Mouse (Mus musculus) embryonic facial prominence, embryonic 15.5 days (tissue): ENCODE data around the gene Tmed1. TPM values are rescaled to one million over a fixed set of nuclear protein-coding genes. Genes with fewer than 3 reads are reported as not detected.
"Not testable (repeated sequence)": the region's sequence is repeated elsewhere in the genome, so short reads cannot be mapped to it uniquely, and the experiment has no call there.

Source experiments
- ATAC-seq: fragments of 200-750 bp; cut with Nextera tagmentation; 2 replicates; pipeline ENCODE4 v1.8.0; 2017; ENCODE audit warnings: low read depth, moderate TSS enrichment; ENCODE audit not compliant: insufficient number of reproducible peaks, low FRiP score, low TSS enrichment
- H3K27ac ChIP-seq: fragments of 300-500 bp; sonication (generic); replicated peaks from 2 replicates; pipeline ENCODE4 v1.5.1; 2015; ENCODE audit warnings: mild to moderate bottlenecking, inconsistent platforms
- H3K27me3 ChIP-seq: fragments of 300-500 bp; sonication (generic); 2 replicates; pipeline ENCODE4 v1.6.1; 2015; ENCODE audit warnings: inconsistent platforms
- H3K36me3 ChIP-seq: fragments of 300-500 bp; sonication (generic); 2 replicates; pipeline ENCODE4 v1.6.1; 2015; ENCODE audit warnings: mild to moderate bottlenecking, inconsistent platforms
- H3K4me1 ChIP-seq: fragments of 300-500 bp; sonication (generic); 2 replicates; pipeline ENCODE4 v1.6.1; 2015; ENCODE audit warnings: inconsistent platforms
- H3K4me2 ChIP-seq: fragments of 300-500 bp; sonication (generic); replicated peaks from 2 replicates; pipeline ENCODE4 v1.6.1; 2015; ENCODE audit warnings: mild to moderate bottlenecking, inconsistent platforms
- H3K4me3 ChIP-seq: fragments of 300-500 bp; sonication (generic); replicated peaks from 2 replicates; pipeline ENCODE4 v1.5.1; 2015; ENCODE audit warnings: mild to moderate bottlenecking, inconsistent platforms
- H3K9ac ChIP-seq: fragments of 300-500 bp; sonication (generic); 2 replicates; pipeline ENCODE4 v1.6.1; 2015; ENCODE audit warnings: inconsistent platforms
- H3K9me3 ChIP-seq: fragments of 300-500 bp; sonication (generic); replicated peaks from 2 replicates; pipeline ENCODE4 v1.6.1; 2016; ENCODE audit warnings: inconsistent platforms
- WGBS: fragments of 180-500 bp; shearing (Covaris S2); methylation state at CpG from one replicate; pipeline ENCODE4 v1.1.7; 2015; 5-methylcytosine and 5-hydroxymethylcytosine counted together
- polyA plus RNA-seq: library from polyadenylated mRNA; unstranded; fragments of >200 nt; fragmentation: Nextera tagmentation; extraction: Ambion mirVana; gene quantifications from 2 replicates; pipeline ENCODE4 v1.2.1, GENCODE M21; 2015

The Tmed1 gene
- polyA plus RNA-seq, 1 experiment from 2014 or later = 113 TPM

DNA sequence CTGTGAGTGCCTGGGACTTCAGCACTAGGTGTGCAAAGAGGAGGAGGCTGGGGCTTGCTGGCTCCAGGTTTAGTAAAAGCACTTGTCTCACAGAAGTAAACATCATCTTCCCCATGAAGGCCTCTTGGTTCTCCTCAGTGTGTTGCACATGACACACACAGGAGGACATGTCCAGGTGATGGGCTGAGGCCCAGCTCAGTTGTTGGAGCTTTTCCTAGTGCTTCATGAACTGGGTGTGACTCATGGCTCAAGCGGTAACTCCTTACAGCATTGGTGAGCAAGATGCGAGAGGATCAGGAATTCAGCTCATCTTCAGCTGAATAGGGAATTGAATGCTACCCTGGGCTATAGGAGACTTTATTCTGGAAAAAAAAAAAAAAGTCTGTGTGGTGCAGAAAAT is 12.4 kb downstream of the Tmed1 start:
- Histone ChIP-seq H3K36me3 (peaks cover 23% of the 10 kb centered on the region), H3K9me3 (no peaks in the 10 kb centered on the region), H3K4me1 (peaks cover 41% of the 10 kb centered on the region), H3K9ac (no peak overlapping the region), H3K27ac (peak overlapping the region; percentile 95), H3K4me3 (0 out of 2 replicates have a peak overlapping the region, but pooled peaks have one; percentile 40), H3K4me2 (peak overlapping the region; percentile 57), H3K27me3 (no peaks in the 10 kb centered on the region)
- ATAC-seq = no peak
- WGBS = 72% methylated on average over 2 of the region's 2 CpGs

DNA sequence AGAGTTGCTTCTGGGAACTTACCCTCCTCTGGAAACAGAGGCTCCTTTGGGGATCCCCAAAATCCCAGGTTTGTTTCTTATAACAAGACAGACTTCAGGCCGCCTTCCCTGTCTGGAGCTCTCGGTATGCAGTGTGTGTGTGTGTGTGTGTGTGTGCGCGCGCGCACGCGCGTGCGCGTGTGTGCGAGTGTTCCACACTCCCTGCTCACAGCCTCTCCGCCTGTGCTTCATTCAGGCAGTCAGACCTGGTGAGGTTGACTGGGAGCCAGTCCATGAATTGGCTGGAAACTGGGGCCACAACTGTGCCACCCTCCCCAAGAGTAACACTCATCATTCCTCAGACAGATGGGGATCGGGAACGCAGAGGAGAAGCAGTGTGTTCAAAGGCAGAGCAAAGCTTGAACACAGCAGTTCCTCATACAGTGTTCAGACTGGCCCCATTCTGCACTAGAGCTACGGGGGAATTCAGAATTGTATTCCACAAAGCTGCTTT is 13.0 kb downstream of the Tmed1 start:
- Histone ChIP-seq H3K9me3 (no peaks in the 10 kb centered on the region), H3K4me1 (peaks cover 45% of the 10 kb centered on the region), H3K9ac (no peak overlapping the region), H3K36me3 (peaks cover 26% of the 10 kb centered on the region), H3K4me3 (peak overlapping the region; percentile 40), H3K27ac (peak overlapping the region; percentile 95), H3K4me2 (peak overlapping the region; percentile 57), H3K27me3 (no peaks in the 10 kb centered on the region)
- 50% methylated on average over 16 of the region's 16 CpGs for WGBS
- ATAC-seq = no peak; the same call in 1 of the 2 replicates

GRCm38 (mm10) chr9:21496308-21497049 is 13.6 kb downstream of the Tmed1 start:
- H3K27ac ChIP-seq = peak overlapping the region; percentile 95
- peak overlapping the region; percentile 33 for H3K9ac ChIP-seq
- H3K4me2 ChIP-seq = peak overlapping the region; percentile 57
- ATAC-seq = peak; percentile 92
- peaks cover 46% of the 10 kb centered on the region for H3K4me1 ChIP-seq
- H3K27me3 ChIP-seq = no peaks in the 10 kb centered on the region
- H3K9me3 ChIP-seq = no peaks in the 10 kb centered on the region
- peaks cover 32% of the 10 kb centered on the region for H3K36me3 ChIP-seq
- WGBS = 39% methylated on average over 19 of the region's 19 CpGs
- H3K4me3 ChIP-seq = peak overlapping the region; percentile 40

- Histone ChIP-seq H3K27me3 (no peaks in the 10 kb centered on the region), H3K27ac (no peak overlapping the region), H3K4me1 (peaks cover 46% of the 10 kb centered on the region), H3K9me3 (no peaks in the 10 kb centered on the region), H3K9ac (no peak overlapping the region), H3K4me3 (no peak overlapping the region), H3K4me2 (peak overlapping the region; percentile 57; the same call in 1 of the 2 replicates), H3K36me3 (peaks cover 35% of the 10 kb centered on the region)
- ATAC-seq = no peak
- WGBS = 68% methylated on average over 9 of the region's 9 CpGs
Measured at GRCm38 (mm10) chr9:21494726-21495125, 15.3 kb downstream of the Tmed1 start.

- Histone ChIP-seq H3K9ac (no peak overlapping the region), H3K4me1 (peaks cover 46% of the 10 kb centered on the region)
- 62% methylated on average over 2 of the region's 2 CpGs for WGBS
Measured at GRCm38 (mm10) chr9:21493907-21494306, 16.1 kb downstream of the Tmed1 start.

GRCm38 (mm10) chr9:21490696-21491095 is 19.4 kb downstream of the Tmed1 start:
- H3K9ac ChIP-seq = no peak overlapping the region
- 90% methylated on average over 9 of the region's 9 CpGs for WGBS
- H3K9me3 ChIP-seq = no peaks in the 10 kb centered on the region
- no peak overlapping the region for H3K4me2 ChIP-seq
- peaks cover 47% of the 10 kb centered on the region for H3K36me3 ChIP-seq
- peaks cover 33% of the 10 kb centered on the region for H3K4me1 ChIP-seq
- H3K27me3 ChIP-seq = no peaks in the 10 kb centered on the region
- H3K4me3 ChIP-seq = no peak overlapping the region
- ATAC-seq = no peak
- H3K27ac ChIP-seq = no peak overlapping the region

More at GRCm38 (mm10) chr9:21493907-21494306, 16.1 kb downstream of the Tmed1 start:
- Histone ChIP-seq H3K4me2 (no peak overlapping the region), H3K27ac (no peak overlapping the region), H3K4me3 (no peak overlapping the region), H3K9me3 (no peaks in the 10 kb centered on the region), H3K36me3 (peaks cover 33% of the 10 kb centered on the region), H3K27me3 (no peaks in the 10 kb centered on the region)
- no peak for ATAC-seq

DNA sequence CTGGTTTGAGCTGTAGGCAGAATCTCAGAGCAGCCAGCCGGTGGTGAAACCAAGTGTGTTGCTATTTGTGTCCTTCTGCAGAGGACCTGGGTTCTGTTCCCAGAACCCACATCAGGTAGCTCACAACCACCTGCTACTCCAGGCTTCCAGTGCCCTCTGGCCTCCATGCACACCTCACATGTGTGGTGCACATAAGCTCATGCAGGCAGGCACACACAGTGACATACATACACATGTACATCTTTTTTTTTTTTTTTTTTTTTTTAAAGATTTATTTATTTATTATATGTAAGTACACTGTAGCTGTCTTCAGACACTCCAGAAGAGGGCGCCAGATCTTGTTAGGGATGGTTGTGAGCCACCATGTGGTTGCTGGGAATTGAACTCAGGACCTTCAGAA is 21.8 kb downstream of the Tmed1 start:
- H3K27me3 ChIP-seq, H3K4me3 ChIP-seq, H3K27ac ChIP-seq, ATAC-seq, H3K9ac ChIP-seq, H3K4me2 ChIP-seq, H3K9me3 ChIP-seq: not testable (repeated sequence)
- Histone ChIP-seq H3K36me3 (peaks cover 66% of the 10 kb centered on the region), H3K4me1 (peaks cover 11% of the 10 kb centered on the region)
- WGBS = 100% methylated on average over 1 of the region's 2 CpGs

DNA sequence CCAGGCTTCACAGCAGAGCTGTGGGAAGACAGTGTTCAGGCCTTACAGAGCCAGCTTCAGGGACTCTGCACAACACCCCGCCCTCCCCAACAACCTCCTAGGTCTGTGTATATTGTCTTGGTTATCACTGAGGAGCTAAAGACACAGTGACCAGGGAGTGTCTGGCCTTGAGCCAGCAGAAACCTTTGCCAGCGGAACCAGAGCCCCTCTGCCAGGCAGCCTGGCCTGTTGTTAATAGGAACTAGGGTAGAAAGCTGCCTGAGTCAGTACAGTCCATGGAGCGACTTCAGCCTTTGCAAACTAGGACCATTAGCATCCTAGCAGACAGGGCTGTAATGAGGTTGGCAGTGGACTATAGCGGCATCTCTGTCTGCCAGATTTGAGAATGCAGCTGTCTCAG is 26.0 kb downstream of the Tmed1 start:
- 91% methylated on average over 4 of the region's 4 CpGs for WGBS
- H3K36me3 ChIP-seq = peaks cover 75% of the 10 kb centered on the region
- no peak for ATAC-seq

DNA sequence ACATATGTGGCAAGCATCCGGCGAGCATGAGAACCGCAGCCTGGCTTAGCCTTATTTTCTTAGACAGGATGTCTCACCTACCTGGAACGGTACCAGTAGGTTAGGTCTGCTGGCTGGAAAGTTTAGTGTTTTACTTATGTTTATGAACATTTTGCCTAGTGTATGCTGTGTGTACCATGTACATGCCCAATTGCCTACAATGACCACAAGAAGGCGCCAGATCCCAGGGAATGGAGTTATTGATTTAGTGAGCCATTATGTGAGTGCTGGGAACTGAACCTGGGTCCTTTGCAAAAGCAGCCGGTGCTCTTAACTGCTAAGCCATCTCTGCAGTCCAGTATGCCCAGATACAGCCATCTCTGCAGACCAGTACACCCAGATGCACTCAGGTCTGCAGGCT is 32.3 kb downstream of the Tmed1 start:
- no peaks in the 10 kb centered on the region for H3K4me1 ChIP-seq
- no peak for ATAC-seq
- H3K9ac ChIP-seq = no peak overlapping the region
- no peaks in the 10 kb centered on the region for H3K27me3 ChIP-seq
- H3K36me3 ChIP-seq = peaks cover 94% of the 10 kb centered on the region
- WGBS = over 99% methylated on average over 6 of the region's 6 CpGs
- H3K4me3 ChIP-seq = no peak overlapping the region
- no peak overlapping the region for H3K27ac ChIP-seq
- 0 out of 2 replicates have a peak, but pooled peaks cover 8% of the 10 kb centered on the region for H3K9me3 ChIP-seq
- no peak overlapping the region for H3K4me2 ChIP-seq

More for the DNA sequence above, 26.0 kb downstream of the Tmed1 start:
- Histone ChIP-seq H3K27ac (no peak overlapping the region), H3K4me3 (no peak overlapping the region), H3K4me2 (no peak overlapping the region), H3K9ac (no peak overlapping the region), H3K4me1 (no peaks in the 10 kb centered on the region), H3K27me3 (no peaks in the 10 kb centered on the region), H3K9me3 (no peaks in the 10 kb centered on the region)

DNA sequence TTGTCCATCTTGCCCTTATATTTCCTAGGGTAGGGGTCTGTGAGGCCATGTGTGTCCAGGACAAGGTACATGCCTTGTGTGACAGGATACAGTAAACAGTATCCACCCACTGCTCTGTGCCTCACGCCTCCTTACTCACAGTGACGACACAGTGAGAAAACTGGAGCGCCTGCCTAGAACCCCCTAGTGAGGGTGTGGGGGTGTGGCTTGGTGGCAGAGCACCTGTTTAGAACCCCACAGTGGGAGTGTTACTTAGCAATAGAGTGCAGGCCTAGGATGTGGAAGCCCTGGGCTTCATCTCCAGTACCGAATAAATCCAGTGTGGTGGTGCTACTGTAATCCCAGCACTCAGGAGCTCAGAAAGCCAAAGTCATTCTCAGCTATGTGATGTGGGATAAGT is 37.1 kb downstream of the Tmed1 start:
- Histone ChIP-seq H3K9me3 (0 out of 2 replicates have a peak, but pooled peaks cover 5% of the 10 kb centered on the region), H3K27me3 (no peaks in the 10 kb centered on the region), H3K9ac (no peak overlapping the region), H3K27ac (no peak overlapping the region), H3K36me3 (peaks cover 94% of the 10 kb centered on the region), H3K4me1 (no peaks in the 10 kb centered on the region), H3K4me3 (no peak overlapping the region), H3K4me2 (no peak overlapping the region)
- 87% methylated on average over 4 of the region's 4 CpGs for WGBS
- ATAC-seq = no peak

DNA sequence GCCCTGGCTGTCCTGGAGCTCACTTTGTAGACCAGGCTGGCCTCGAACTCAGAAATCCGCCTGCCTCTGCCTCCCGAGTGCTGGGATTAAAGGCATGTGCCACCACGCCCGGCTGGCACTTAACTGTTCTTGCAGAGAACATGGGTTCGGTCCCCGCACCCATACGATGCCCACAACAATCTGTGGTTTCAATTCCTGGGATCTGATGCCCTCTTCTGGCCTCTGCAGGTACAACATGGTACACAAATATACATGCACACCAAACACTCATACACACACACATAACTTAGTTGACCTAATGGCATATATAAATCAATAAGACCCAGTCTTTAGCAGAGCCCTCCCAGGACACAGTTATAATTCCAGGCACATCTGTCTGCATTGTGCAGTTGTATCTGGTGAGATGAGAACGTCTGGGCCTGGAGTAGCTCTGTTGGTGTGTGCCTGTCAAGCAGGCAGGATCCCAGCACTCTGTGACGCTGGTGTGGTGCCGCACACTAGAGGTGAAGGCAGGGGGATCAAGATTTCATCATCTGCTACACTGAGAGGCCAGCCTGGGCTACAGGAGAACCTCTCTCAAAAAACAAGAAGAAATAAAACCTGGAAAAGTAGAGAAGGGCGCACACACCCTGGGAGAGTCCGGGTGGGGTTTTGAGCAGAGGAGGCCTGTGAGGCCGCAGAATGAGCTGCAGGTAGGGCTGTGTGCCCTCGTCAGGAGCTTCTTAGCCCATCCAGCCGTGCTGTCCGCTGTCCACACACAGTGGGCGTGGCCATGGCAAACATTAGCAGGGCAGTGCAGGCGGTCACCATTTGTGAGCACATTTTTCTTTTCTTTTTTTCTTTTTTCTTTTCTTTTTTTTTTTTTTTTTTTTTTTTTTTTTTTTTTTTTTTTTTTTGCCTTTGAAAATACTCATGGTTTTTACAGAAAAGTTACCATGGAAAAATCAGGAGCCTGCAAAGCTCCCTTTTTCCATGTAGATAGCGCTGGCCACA is 40.7 kb downstream of the Tmed1 start:
- H3K27ac ChIP-seq = no peak overlapping the region
- H3K9me3 ChIP-seq = no peaks in the 10 kb centered on the region
- no peak overlapping the region for H3K4me2 ChIP-seq
- H3K4me1 ChIP-seq = no peaks in the 10 kb centered on the region
- no peak overlapping the region for H3K9ac ChIP-seq
- H3K4me3 ChIP-seq = no peak overlapping the region
- no peak for ATAC-seq
- no peaks in the 10 kb centered on the region for H3K27me3 ChIP-seq
- WGBS = 87% methylated on average over 20 of the region's 20 CpGs
- H3K36me3 ChIP-seq = peaks cover 84% of the 10 kb centered on the region
